Mouse (Mus musculus) ES-Bruce4 (cell line): ENCODE data around the gene Pisd. TPM values are rescaled to one million over a fixed set of nuclear protein-coding genes. Genes with fewer than 3 reads are reported as not detected.
"Not testable (repeated sequence)": the region's sequence is repeated elsewhere in the genome, so short reads cannot be mapped to it uniquely, and the experiment has no call there.

Experiments used
- H3K27ac ChIP-seq: 2 replicates; pipeline ENCODE4 v1.5.1; 2012; ENCODE audit warnings: low read length, inconsistent platforms; ENCODE audit not compliant: insufficient read depth
- H3K27me3 ChIP-seq: 2 replicates; pipeline ENCODE4 v1.6.1; 2012; ENCODE audit warnings: mild to moderate bottlenecking, low read length, inconsistent platforms; ENCODE audit not compliant: control insufficient read depth, poor library complexity, insufficient read depth, severe bottlenecking
- H3K36me3 ChIP-seq: 2 replicates; pipeline ENCODE4 v1.6.1; 2012; ENCODE audit warnings: inconsistent platforms, mild to moderate bottlenecking, low read length, moderate library complexity; ENCODE audit not compliant: control insufficient read depth, poor library complexity, insufficient read depth, severe bottlenecking
- H3K4me1 ChIP-seq: one replicate; pipeline ENCODE4 v1.8.1; 2011; ENCODE audit warnings: low read length; ENCODE audit not compliant: control insufficient read depth, insufficient read depth
- H3K4me3 ChIP-seq: 2 replicates; pipeline ENCODE4 v1.5.1; 2011; ENCODE audit warnings: low read depth, mild to moderate bottlenecking, low read length
- H3K9ac ChIP-seq: 2 replicates; pipeline ENCODE4 v1.6.1; 2012; ENCODE audit warnings: low read depth, mild to moderate bottlenecking, inconsistent platforms; ENCODE audit not compliant: poor library complexity, severe bottlenecking
- H3K9me3 ChIP-seq: replicated peaks from 2 replicates; pipeline ENCODE4 v1.6.1; 2012; ENCODE audit warnings: mild to moderate bottlenecking, low read length, inconsistent platforms; ENCODE audit not compliant: control insufficient read depth, poor library complexity, insufficient read depth, severe bottlenecking
- CTCF ChIP-seq: IDR thresholded peaks from one replicate; pipeline ENCODE4 v1.8.1; 2011; ENCODE audit warnings: low read depth, low read length
- EP300 ChIP-seq: IDR thresholded peaks from 2 replicates; pipeline ENCODE4 v1.6.1; 2011; ENCODE audit warnings: low read depth, low read length; ENCODE audit not compliant: insufficient read depth
- POLR2A ChIP-seq: IDR thresholded peaks from one replicate; pipeline ENCODE4 v1.8.1; 2011; ENCODE audit warnings: low read length; ENCODE audit not compliant: insufficient read depth
- polyA plus RNA-seq: library from polyadenylated mRNA; stranded (reverse); fragments of >200 nt; gene quantifications from 2 replicates; pipeline ENCODE4 v1.2.4, GENCODE M21; 2011; ENCODE audit warnings: low read depth; ENCODE audit not compliant: missing spikeins, insufficient read depth, insufficient read length

The Pisd gene
- polyA plus RNA-seq, 1 experiment, result 59.0 TPM

DNA sequence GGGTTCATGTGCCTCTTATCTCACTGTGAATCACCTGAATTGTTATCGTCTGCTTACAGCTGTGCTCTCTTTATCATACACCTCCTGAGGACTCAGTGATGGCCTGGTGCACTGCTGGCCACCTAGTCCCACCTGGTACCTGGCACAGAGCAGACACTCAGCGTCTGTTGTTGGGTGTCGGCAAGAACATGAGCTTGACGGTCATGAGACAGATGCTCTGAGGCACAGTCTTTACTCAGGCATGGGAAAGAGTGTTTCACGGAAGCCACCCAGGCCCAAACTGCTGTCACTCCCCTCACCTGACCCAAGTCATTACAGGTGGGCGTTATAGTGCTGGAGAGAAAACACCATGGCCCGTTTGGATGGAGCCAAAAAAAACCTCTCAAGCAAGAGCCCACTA is 61.5 kb downstream of the Pisd start:
- Histone ChIP-seq H3K4me1 (no peaks in the 10 kb centered on the region), H3K4me3 (no peak overlapping the region), H3K27ac (no peak overlapping the region), H3K27me3 (no peaks in the 10 kb centered on the region), H3K36me3 (no peaks in the 10 kb centered on the region), H3K9me3 (no peaks in the 10 kb centered on the region), H3K9ac (no peak overlapping the region)
- no peak for TF ChIP-seq CTCF
- TF ChIP-seq EP300, result no peak
- TF ChIP-seq POLR2A, result no peak

DNA sequence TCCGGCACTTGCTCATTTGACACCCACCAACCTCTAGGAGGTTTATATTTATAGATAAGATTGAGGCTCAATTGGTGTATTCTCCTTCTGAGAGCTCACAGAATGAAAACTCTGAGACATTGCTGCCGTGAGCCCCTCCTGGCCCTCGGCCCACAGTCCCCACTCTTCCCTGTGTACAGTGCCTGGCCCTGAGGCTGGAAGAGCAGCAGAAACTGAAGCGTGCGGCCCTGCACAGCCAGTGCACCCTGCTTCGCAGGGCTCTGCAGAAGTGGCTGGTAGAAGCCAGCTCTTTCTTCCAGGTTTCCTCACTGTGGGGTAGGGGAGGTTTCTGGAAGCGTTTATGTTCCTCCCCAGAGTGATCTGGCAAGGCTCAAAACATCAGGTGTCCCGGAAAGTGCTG is 62.7 kb downstream of the Pisd start:
- H3K4me3 ChIP-seq, H3K27me3 ChIP-seq, H3K4me1 ChIP-seq, H3K36me3 ChIP-seq, H3K9me3 ChIP-seq, H3K9ac ChIP-seq, H3K27ac ChIP-seq: not testable (repeated sequence)

DNA sequence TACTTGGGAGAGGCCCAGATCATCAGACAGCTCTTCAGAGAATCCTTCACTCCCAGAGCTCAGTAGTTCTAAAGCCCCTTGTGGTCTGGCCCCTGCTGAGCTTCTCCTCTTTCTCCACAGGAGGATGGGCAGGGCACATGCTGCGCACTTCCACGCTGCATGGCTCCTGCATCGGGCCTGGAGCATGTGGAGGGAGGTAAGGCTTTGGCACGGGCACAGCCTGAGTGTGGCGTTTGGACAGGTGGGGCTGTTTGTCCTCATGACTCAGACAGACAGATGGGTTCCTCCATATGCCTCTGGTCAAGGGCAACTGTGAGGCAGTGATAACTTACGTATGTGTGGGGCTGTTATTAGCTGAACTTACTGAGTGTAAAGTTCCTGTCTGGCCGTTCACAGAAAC is 63.2 kb downstream of the Pisd start:
- Histone ChIP-seq H3K4me1 (no peaks in the 10 kb centered on the region), H3K9me3 (no peaks in the 10 kb centered on the region), H3K4me3 (no peak overlapping the region), H3K9ac (no peak overlapping the region), H3K36me3 (no peaks in the 10 kb centered on the region), H3K27ac (no peak overlapping the region), H3K27me3 (no peaks in the 10 kb centered on the region)
- TF ChIP-seq POLR2A (no peak), CTCF (no peak), EP300 (no peak)

DNA sequence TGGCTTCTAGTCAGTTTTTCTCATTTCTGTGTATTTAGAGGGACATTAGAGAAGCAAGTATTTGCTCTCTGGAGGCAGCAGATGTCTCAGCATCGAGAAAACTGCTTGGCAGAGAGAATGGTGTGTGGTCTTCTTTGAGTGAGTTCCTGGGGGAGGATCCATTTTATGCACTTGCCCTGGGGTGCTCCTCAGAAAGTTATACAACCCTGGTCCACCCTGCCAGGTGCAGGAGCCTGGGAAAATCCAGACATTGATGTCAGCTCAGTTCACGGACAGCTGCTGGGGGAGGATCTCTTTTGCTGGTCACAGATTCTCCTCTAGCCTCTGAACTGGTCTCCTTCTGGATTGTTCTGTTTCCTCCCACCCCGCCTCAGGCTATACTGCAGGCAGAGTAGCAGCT is 64.1 kb downstream of the Pisd start:
- Histone ChIP-seq H3K4me3 (no peak overlapping the region), H3K9me3 (no peaks in the 10 kb centered on the region), H3K9ac (no peak overlapping the region), H3K27me3 (no peaks in the 10 kb centered on the region), H3K27ac (no peak overlapping the region), H3K4me1 (no peaks in the 10 kb centered on the region), H3K36me3 (no peaks in the 10 kb centered on the region)
- no peak for TF ChIP-seq POLR2A
- TF ChIP-seq EP300, result no peak
- TF ChIP-seq CTCF, result no peak

DNA sequence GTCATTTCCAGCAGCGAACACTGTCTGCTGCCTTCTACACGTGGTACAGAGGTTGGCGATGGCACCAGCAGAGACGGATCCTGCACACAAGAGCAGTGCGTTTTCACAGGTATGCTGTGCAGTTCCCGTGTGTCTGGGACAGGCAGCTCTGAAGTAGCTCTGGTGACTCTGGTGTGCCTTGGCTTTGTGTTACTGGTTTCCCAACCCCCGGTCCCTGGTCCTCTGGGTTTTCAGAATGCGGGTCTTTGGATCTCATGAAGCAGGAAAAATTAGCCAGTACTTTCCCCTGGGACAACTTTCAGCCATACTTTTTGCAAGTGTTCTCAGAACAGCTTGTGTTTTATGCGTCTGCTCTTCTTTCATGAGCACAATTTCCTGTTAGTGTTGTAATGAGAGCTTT is 65.0 kb downstream of the Pisd start:
- Histone ChIP-seq H3K9me3 (no peaks in the 10 kb centered on the region), H3K27me3 (no peaks in the 10 kb centered on the region), H3K4me3 (no peak overlapping the region), H3K9ac (no peak overlapping the region), H3K4me1 (no peaks in the 10 kb centered on the region), H3K27ac (no peak overlapping the region), H3K36me3 (no peaks in the 10 kb centered on the region)
- no peak for TF ChIP-seq POLR2A
- no peak for TF ChIP-seq EP300
- TF ChIP-seq CTCF, result no peak

DNA sequence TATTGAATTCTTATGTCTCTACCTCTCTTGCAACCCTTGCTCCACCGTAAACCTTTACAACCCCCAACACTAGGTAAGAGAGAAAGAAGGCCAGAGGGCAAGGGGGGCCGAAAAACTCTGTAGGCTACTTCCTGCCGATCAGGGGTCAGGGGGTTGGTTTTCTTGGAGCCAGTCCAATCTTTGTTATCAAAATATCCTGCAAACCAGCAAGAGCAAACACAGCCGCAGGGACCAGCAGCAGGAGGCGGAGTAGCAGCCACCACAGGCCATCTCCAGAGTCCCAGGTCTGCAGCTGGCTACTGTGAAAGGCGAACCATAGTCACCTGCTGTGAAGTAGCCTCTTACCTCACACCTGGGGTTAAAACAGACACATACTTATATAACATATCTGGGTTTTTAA is 66.5 kb downstream of the Pisd start:
- H3K4me3 ChIP-seq, result no peak overlapping the region
- H3K27me3 ChIP-seq, result no peaks in the 10 kb centered on the region
- no peaks in the 10 kb centered on the region for H3K9me3 ChIP-seq
- no peak overlapping the region for H3K27ac ChIP-seq
- no peak overlapping the region for H3K9ac ChIP-seq
- H3K4me1 ChIP-seq, result no peaks in the 10 kb centered on the region
- TF ChIP-seq POLR2A, result no peak
- no peak for TF ChIP-seq EP300
- TF ChIP-seq CTCF, result no peak
- no peaks in the 10 kb centered on the region for H3K36me3 ChIP-seq

DNA sequence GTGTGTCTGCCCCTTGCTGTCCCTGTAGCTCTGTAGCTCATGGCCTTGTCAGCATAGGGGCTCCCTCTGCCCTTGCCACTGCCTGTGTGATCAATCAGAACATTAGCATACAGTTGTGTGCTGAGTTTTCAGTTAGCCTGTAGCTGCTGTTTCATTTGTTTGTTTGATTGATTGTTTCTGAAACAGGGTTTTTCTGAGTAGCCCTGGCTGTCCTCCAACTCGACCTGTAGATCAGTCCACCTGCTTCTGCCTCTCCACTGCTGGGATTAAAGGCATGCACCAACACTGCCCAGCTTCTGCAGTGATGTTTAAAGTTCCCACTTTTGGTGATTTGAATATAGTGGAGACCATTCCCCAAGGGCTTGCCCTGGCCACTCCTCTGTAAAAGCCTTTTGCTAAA is 67.7 kb downstream of the Pisd start:
- Histone ChIP-seq H3K27me3 (no peaks in the 10 kb centered on the region), H3K9me3 (no peaks in the 10 kb centered on the region), H3K4me1 (no peaks in the 10 kb centered on the region), H3K36me3 (no peaks in the 10 kb centered on the region), H3K27ac (no peak overlapping the region), H3K4me3 (no peak overlapping the region), H3K9ac (no peak overlapping the region)
- TF ChIP-seq POLR2A, result no peak
- no peak for TF ChIP-seq EP300
- no peak for TF ChIP-seq CTCF
